Mouse (Mus musculus): ENCODE measurements around the gene Sirt4.
"Not testable (repeated sequence)": the region's sequence is repeated elsewhere in the genome, so short reads cannot be mapped to it uniquely, and the experiment has no call there.

Sirt4 gene

DNA sequence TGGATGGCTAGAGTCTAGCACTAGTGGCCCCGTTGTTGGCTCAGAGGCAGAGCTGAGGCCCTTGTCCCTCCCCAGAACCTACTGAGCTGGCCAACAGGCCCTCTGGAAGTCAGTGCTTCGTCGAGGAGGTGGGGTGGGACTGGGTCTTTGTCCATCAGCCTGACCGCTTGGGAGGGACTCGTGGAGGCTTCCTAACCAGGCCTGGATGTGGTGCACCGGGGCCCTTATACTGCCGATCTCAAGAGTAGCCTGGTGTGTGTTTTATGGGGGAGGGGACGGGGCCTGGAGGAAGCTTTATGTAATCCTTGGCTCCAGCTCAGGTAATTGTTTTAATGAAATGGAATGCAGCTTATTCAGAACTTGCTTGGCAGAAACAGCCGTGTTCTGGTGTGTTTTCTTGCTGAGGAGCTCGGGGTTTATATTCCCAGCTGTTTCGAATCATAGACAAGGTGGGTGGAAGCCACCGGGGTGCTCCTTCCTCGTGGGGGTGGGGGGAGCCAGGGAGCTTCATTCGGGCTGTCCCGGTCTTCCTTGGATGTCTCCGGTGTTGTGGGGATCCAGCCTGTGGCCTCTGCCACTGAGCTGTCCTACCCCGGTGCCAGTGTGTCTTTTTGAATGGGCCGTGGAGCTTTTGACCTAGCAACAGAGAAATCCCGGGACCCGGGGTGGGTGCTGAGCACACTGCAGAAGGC, 30.5 kb upstream of the Sirt4 start:
- peak; percentile 79 for DNase-seq (ENCODE audit: low read depth, low spot score)

- no peak for DNase-seq (ENCODE audit: low read depth, low spot score)
These were observed 29.8 kb upstream of the Sirt4 start for GRCm38 (mm10) chr5:115514346-115514745.

GRCm38 (mm10) chr5:115513721-115514120, 29.2 kb upstream of the Sirt4 start:
- no peak for DNase-seq (ENCODE audit: low read depth, low spot score)

DNA sequence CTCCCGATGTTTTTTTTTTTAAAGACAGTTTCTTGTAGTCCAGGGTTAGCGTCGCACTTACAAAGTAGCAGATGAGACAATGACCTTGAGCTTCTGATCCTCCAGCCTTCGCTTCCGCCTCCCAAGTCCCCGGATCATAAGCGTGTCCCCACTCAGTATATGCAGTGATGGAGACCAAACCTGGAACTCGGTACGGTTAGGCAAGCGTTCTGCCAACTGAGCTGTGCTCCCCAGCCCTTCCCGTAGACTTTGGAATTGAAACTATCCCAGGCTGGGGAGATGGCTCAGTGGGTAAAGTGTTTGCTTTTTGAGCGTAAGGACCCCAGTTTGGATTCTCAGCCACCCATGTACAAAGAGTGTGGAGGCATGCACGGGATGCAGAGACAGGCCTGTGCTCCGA, 28.7 kb upstream of the Sirt4 start:
- DNase-seq (ENCODE audit: low read depth, low spot score), result no peak

GRCm38 (mm10) chr5:115512375-115512774, 27.9 kb upstream of the Sirt4 start:
- DNase-seq (ENCODE audit: low read depth, low spot score), result no peak

DNA sequence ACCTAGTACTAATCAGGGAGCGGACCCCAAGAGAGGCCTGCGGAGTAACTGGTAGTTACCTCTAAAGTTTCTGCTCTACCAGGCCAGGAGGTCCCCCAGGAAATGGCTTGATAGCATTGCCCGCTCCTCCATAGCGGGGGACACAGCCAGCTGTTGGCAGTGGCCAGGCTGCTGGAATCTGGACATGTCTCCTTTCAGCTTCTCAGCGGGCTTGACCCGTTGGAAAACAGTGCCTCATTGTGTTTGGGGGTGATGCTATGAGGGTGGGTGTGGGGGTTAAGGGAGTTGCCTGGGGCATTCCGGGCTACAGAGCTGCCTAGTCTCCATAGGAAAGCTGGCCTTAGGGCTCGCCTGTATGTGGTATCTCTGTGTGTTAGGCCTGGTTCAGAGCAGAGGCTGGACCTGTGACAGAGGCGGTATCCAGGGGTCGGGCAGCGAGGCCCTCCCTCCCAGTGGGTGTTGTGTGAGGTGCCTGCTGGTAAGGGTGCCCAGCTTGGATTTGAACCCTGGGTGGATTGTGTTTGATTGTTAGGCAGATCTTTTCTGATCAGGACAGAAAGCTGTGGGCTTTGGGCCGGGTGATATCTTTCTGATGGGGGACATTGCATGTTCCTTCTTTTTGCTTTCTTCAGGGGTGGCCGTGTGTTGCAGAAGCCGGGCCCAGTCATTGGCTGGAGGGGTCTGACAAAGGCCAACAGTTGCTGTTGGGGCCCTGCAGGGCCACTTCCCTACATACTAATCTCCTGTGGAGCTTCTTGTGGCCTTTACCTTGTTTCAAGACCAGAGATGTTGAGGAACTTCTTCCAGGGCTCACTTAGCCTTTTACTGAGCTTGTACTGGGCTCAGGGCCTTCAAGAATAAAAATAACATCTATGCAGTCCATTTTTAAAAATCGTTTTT, 25.5 kb upstream of the Sirt4 start:
- no peak for DNase-seq (ENCODE audit: low read depth, low spot score)

- DNase-seq (ENCODE audit: low read depth, low spot score), result no peak
These were observed 24.8 kb upstream of the Sirt4 start for GRCm38 (mm10) chr5:115509321-115509761.

GRCm38 (mm10) chr5:115508859-115509147, 24.3 kb upstream of the Sirt4 start:
- peak; percentile 89 for DNase-seq (ENCODE audit: low read depth, low spot score)

DNA sequence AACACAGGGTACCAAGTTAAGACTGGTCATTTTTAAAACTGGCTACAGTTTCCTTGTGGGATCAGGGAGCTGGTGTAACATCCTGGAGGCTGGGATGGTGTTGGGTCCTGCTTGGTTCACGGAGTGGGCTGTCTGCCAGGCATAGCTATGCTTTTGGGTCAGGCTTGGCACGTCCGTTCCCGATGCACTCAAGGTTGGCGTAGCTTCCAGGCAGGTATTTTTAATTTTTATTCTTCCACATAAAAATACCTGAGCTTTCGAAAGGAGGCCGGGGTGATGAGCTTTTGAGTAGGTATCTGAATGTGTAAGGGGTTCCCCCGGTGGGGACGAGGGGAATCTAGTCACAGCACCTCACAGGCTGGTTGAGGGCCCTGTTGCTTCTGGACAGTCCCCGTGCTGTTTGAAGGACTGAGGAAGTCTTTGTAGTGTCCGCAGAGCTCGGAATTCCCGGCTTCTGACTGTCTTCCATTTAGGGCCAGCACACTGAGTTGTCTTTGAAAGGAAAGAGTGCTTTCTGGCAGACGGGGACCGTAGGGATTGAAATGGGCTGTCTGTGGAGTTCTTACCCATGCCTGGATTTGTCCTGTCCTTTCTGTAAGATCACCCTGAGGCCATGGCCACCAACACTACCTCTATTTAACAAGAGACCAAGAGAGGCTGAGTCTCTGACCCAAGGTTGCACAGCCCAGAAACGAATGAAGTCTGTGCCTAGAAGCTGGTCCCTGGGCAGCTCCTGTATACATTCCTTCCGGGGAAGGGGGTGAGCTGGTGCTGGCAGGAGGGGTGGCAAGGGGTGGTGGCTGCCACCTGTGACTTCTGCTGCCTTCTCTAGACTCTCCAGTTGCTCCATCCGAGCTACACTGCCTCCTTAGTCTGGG, 23.7 kb upstream of the Sirt4 start:
- no peak for DNase-seq (ENCODE audit: low read depth, low spot score)

DNA sequence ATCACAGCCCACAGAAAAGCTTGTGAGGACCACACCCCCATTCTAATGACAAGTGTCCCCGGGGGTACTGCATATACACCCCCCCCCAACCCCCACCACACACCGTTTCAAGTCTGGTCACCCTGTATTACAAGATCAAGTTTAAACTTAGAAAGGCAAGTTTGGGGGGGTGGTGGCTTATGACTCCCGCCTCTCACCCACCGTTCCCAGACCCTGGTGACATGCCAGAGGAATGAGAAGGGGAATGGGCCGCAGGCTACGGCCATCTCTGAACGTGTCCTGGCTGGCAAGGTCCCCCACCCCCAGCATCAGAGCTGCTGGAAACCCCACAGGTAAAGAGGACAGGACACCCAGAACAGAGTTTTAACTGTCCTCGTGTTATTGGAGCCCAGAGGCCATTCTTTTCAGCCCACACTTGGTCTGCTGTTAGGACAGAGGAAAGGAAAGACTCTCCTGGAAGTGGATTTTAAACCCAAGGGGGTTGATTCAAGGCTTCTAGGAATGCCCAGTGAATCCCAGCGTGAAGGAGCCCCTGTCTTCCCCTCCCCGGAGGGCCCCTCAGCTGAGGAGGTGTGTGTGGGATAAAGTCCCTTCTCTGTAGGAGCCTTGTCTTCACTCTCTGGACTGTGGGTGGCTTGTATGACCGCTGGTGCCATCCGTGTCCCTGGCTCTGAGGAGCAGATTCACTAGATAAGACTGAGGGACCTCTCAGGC, 22.9 kb upstream of the Sirt4 start:
- DNase-seq (ENCODE audit: low read depth, low spot score), result no peak

- DNase-seq (ENCODE audit: low read depth, low spot score), result peak; percentile 94
These were observed 22.1 kb upstream of the Sirt4 start, which contains the start of gene Pxn for GRCm38 (mm10) chr5:115506454-115507201. Gene Pxn, plus strand, starts transcription at chr5:115506676.

DNA sequence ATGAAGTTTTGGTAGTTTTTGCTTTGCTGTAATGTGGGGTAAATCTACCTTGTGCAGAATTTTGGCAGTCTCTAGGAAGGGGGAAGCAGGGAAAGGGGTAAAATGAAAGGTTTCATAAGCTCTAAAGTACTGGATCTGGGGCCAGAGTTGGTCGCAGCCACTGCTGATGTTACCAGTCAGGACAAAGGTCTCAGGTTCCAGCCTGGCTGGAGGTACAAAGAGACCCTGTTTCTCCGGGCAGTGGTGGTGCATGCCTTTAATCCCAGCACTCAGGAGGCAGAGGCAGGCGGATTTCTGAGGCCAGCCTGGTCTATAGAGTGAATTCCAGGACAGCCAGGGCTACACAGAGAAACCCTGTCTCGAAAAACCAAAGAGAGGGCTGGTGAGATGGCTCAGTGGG, 21.1 kb upstream of the Sirt4 start:
- DNase-seq (ENCODE audit: low read depth, low spot score), result not testable (repeated sequence)

- no peak for DNase-seq (ENCODE audit: low read depth, low spot score)
These were observed 18.5 kb upstream of the Sirt4 start for GRCm38 (mm10) chr5:115503035-115503434.

- no peak for DNase-seq (ENCODE audit: low read depth, low spot score)
These were observed 15.9 kb upstream of the Sirt4 start for GRCm38 (mm10) chr5:115500383-115500935.

DNA sequence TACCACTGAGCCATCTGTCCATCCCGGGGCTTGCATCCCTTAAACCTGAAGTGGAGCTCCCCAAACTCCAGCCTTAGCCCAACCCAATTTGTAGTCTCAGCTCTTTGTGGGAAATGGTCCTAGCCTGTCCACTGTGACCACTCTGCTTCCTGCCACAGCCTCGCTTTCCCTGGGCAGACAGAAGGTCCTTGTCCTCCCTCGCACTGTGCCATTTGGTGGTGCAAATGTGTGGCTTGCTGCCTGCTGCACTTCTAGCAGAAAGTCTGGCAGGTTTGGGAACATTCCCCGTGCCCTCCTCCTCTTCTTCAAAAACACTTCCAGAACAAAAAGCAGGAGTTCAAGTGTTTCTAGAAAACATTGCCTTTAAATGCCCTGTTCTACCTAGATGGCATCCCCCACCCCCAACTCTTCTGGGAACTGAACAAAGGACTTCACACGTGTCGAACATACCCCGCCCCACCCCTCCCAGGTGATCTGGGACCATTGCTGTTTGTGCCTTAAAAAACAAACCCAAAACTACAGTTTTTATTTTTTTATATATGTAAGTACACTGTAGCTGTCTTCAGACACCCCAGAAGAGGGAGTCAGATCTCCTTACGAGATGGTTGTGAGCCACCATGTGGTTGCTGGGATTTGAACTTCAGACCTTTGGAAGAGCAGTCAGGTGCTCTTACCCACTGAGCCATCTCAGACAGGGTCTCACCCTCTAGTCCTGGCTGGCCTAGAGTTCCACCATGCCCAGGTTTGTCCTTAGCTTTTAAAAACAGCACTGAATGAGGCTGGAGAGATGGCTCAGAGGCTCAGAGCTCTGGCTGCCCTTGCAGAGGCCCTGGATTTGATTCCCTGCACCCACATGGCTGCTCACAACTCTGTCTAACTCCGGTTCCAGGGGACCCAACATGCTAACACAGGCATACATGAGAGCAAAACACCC, 14.0 kb upstream of the Sirt4 start:
- DNase-seq (ENCODE audit: low read depth, low spot score), result no peak

- no peak for DNase-seq (ENCODE audit: low read depth, low spot score)
These were observed 12.5 kb upstream of the Sirt4 start for GRCm38 (mm10) chr5:115497033-115497432.

DNA sequence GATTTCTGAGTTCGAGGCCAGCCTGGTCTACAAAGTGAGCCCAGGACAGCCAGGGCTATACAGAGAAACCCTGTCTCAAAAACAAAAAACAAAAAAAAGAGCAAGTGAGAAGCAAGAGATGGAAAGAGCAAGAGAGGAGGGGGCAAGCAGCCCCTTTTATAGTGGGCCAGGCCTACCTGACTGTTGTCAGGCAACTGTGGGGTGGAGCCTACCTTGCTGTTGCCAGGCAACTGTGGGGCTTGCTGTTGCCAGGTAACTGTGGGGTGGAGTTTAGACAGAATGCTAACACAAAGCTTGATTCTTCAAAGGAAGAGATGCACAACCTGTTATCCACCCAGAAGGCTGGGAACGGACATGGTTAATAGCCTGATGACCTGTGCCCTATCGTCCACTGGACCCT, 11.1 kb upstream of the Sirt4 start:
- not testable (repeated sequence) for DNase-seq (ENCODE audit: low read depth, low spot score)

GRCm38 (mm10) chr5:115493441-115493840, 8.9 kb upstream of the Sirt4 start:
- DNase-seq (ENCODE audit: low read depth, low spot score), result no peak

GRCm38 (mm10) chr5:115492711-115493335, 8.3 kb upstream of the Sirt4 start:
- no peak for DNase-seq (ENCODE audit: low read depth, low spot score)
